Mouse (Mus musculus): Measurements from ENCODE around the gene Mcm3. TPM values are rescaled to one million over a fixed set of nuclear protein-coding genes. Genes with fewer than 3 reads are reported as not detected.

Mcm3 gene
- 1 to 10 TPM; 7.2 to 9.5 TPM for total RNA-seq (2021)
- long read RNA-seq, transcript Mcm3-201 (17 exons, 3,031 nt), result major isoform, 8 of 13 reads
- long read RNA-seq, partial matches to known transcripts, result 1 of 13 reads
- long read RNA-seq, other reads (novel, unspliced or antisense), result 1 of 13 reads

GRCm38 (mm10) chr1:20819771-20820605, at the start of gene Mcm3:
Gene Mcm3 (minus strand): TSS chr1:20820312.
- peak; percentile 84 to 86 for DNase-seq (ENCODE audit: low spot score in 2 of 2)

GRCm38 (mm10) chr1:20868036-20868435, 47.9 kb upstream of the Mcm3 start:
- no peak for DNase-seq (ENCODE audit: low spot score in 2 of 2)

DNA sequence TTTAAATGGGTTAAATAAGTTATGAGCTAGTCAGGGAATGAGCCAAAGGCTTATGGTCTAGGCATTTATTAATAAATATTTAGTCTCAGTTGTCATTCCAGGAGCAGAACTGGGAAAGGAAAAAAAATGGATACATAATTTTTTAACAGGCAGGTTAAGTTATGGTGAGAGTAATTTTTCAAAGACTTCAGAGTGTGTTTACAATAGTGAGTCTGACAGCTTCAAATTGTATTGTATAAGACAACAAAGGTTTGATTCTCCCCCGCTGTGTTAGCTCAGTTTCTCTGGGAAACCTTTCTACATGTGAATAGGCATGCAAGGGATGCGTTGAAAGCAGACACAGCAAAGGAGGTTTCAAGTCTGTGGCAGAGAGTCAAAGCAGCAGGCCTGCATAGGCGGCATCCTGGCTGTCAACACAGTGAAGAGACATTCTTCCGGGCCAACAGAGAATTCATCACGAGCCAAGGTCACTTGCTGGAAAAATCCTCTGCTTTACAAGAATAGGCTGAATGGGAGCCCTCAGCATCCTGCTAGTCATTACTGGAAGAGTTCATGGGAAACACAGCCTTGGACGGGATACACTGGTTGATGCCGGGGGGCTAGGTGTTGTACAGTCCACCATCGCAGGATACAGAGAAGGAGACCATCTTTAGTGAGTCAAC, 47.3 kb upstream of the Mcm3 start:
- peak in 1 of 2 experiments; percentile 17 for DNase-seq (ENCODE audit: low spot score in 2 of 2)

- DNase-seq (ENCODE audit: low spot score in 2 of 2), result no peak
Measured at GRCm38 (mm10) chr1:20863452-20864172, 43.5 kb upstream of the Mcm3 start.

DNA sequence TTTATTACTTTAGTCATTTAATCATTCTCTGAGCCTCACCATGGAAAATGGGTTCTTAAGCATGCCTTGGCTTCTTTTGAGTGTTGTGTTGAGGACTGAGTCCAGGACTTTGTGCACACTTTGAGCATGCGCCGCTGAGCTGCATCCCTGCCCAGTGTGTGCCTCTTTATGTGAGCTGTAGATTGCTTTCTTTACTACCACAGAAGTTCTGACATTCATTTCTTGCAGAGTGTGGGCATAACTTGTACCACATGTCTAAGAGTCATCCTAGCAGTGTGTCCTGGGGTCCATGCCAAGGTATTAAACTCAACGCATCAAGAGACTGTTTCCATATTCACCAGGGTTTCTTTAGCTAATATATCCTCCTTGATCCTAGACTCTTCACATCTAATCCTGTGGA, 41.8 kb upstream of the Mcm3 start:
- DNase-seq (ENCODE audit: low spot score in 2 of 2), result no peak

DNA sequence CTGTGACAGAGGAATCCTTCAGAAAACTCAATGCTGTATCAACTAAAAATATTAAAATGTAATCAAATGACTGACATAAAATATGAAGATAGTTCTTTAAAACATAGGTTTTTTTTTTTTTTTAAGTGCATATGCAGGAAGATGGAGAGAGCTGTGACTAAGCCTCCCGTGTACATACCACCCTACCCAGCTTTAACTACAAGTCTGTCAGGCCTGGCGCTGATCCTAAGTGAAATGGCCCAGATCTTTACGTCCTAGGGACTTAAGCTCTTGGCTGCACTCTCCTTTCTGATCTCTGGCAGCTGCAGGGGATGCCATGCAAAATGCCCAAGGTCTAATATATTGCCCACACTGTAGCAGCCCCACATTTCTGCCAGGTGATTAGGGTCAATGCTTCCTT, 40.7 kb upstream of the Mcm3 start:
- DNase-seq (ENCODE audit: low spot score in 2 of 2), result no peak

- no peak for DNase-seq (ENCODE audit: low spot score in 2 of 2)
Measured at GRCm38 (mm10) chr1:20856924-20857902, 37.1 kb upstream of the Mcm3 start.

DNA sequence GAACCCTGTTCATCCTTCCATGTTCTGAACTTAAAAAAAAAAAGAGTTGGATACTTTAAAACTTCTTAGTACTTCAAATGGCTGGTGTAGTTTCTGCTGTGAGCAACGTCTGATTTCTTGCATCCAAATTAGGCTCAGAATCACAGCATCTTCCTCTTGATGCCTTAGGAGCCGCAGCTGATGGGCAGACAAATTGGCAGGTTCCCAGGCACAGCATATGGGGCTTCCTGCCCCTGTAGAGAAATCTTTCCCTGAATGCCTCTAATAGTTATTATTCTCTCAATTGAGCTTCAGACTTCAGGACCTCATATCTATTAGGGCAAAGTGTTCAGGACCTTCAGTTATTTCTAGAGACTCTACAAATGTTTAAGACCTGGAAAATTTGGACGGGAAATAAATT, 19.8 kb upstream of the Mcm3 start:
- DNase-seq (ENCODE audit: low spot score in 2 of 2), result no peak

DNA sequence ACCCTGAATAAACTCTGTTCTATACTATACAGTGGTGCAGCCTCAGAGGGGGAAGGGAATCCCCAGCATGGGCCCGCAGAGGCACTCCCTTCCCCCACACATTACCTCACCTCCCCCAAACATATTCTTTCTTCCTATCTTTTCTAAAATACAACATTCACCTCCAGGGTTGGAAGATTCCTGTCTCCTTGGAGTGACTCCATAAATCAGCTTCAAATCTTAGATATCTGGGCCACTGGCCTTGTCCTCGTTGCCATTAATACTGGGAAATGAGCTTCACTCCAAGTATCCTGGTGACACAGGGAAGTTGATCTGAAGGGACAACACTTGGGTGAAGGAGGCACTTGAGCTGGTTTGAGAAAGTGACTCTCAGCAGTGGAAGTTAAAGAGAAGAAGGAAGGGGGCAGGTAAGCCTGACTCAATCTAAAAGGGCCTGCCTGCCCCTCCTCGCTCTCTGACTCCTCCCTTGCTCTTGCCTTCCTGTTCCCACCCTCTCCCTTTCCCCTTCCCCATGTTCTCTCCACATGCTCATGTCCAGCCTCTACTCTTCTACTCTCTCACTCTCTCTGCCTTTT, 16.5 kb upstream of the Mcm3 start:
- no peak for DNase-seq (ENCODE audit: low spot score in 2 of 2)

- no peak for DNase-seq (ENCODE audit: low spot score in 2 of 2)
Measured at GRCm38 (mm10) chr1:20833141-20833511, 13.0 kb upstream of the Mcm3 start.

GRCm38 (mm10) chr1:20832473-20833140, 12.5 kb upstream of the Mcm3 start:
- DNase-seq (ENCODE audit: low spot score in 2 of 2), result no peak

- no peak for DNase-seq (ENCODE audit: low spot score in 2 of 2)
Measured at GRCm38 (mm10) chr1:20830546-20830945, 10.4 kb upstream of the Mcm3 start.

DNA sequence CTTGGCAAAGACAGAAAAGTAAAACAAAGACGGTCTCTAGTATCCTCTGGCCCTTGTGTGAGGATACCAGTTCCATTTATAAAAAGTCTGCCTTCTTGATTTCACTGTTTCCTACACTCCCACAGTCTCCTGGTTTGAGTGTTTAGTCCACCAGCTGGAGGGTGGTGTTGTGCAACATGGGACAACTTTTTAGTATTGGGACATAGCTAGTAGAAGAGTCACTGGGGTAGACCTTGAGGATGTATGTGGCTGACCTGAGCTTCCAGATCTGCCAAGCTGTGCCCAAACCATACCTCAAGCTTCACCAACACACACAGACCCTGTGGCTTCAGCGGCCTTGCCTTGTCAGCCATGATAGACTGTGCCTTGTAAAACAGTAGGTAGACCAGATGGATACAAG, 7.9 kb upstream of the Mcm3 start:
- DNase-seq (ENCODE audit: low spot score in 2 of 2), result no peak

DNA sequence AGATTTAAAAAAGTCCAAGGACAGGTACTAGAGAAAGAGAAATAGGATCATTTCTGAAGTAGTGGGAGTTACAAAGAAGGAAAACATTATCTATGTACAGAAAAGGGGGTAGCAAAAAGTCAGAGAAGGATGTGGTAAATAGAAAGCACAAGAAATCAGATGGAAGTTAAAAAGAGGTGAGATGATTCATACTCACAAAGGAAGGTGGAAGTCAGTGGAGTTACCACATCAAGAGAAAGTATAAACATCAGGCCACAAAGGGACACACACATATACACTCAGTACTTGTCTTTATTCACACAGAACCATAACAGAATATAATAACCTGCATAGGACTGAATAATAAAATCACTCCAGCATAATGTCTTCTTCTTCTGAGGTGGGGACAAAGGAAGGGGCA, 4.9 kb upstream of the Mcm3 start:
- DNase-seq (ENCODE audit: low spot score in 2 of 2), result no peak

DNA sequence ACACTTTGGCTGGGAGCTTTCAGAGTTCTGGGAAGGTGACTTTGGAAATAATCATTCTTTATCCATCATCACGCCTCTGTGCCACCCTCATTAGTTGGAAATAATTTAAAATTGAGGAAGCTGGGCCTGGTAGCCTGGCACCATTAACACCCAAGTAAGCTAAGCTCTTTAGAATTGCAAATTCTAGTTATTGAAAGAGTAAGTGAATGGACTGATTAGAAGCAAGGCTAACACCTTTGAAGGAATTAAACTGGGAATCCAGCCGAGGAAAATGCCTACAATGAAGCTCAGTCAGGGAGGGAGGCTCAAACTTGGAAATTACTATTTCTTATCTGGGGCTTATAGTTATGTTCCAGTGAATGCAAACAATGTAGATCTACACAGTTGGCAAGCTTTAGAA, 3.8 kb upstream of the Mcm3 start:
- no peak for DNase-seq (ENCODE audit: low spot score in 2 of 2)

DNA sequence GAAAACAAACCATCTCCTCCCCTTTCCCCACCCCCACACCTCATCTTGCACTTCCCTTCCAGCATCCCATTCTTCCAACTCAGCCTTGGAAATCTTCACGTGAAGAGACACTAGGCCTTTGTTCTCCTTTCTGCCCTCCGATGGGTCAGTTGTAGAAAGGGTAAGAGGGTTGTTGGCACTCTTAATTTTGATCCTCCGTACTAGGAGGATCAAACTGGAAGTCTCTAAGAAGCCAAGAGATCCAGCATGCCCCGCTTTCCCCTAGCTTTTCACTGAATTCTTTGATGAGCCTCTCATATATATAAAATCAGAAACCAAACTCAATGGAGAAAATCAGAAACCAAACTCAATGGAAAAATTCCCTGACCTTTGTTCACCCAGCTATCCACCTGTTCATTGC, 3.4 kb upstream of the Mcm3 start:
- no peak for DNase-seq (ENCODE audit: low spot score in 2 of 2)

DNA sequence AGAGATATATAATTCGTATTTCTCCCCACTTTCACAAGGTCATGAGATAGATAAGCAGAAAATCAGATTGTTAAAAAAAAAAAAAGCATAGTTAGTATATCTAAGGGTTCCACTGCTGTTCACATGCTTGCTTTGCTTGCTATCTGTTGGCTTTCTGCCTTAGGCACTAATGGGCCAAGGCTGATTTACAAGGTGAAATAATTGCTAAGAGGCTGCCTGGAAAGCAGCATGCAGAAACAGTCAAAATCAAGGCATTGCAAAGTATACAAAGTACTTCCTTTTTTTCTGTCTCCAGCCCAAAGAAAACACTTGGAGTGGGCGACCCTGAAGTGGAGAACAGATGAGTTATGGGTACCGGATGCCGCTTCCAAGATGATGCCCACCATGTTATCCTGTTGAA, 847 bp upstream of the Mcm3 start:
- no peak for DNase-seq (ENCODE audit: low spot score in 2 of 2)

DNA sequence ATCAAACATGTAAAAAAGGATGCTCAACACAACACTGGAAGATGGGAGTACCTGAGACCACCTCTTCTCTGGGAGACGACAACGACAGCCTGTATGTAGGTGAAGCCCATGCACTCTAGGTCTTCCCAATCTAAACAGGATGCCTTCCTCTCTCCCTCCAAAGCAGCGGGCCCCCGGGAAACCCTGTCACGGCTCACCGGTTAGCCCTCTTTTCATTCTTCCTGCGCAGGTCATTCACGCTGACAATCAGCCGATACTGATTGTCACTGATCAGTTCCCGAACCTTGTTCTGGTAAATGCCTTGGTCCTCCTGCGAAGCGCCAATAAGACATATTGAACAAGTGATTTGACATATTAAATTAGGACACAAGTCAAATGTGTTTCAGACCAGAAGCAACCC, 2.5 kb downstream of the Mcm3 start:
- DNase-seq (ENCODE audit: low spot score in 2 of 2), result no peak

- no peak for DNase-seq (ENCODE audit: low spot score in 2 of 2)
Measured at GRCm38 (mm10) chr1:20817172-20817571, 2.9 kb downstream of the Mcm3 start.

DNA sequence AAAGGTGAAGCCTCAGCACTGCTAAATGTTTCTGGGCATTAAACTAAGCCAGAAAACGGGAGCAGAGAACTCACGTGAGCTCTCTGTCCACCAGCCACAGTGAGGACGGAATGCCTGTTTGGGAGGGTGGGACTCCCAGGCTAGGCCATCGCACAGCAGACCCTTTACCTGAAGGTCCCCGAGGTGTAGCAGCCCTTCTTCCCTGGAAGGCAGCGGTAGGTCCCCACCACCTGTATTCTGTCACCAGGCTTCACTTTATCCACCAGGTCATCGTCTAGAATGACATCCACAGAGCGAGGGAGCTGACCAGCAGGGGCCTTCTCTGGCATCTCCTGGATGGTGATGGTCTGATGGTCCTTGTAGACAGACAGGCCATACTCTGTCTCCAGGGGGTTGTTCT, 5.6 kb downstream of the Mcm3 start:
- no peak for DNase-seq (ENCODE audit: low spot score in 2 of 2)

Measured in layer of hippocampus, postnatal 10 days (tissue).